Mouse (Mus musculus) adrenal gland (tissue): ENCODE data around the gene Dnah6.

Experiments
- intact Hi-C: fragments of 180-260 bp; cut with DNase I; formaldehyde crosslinking; loops from one replicate; pipeline ENCODE4 v1.15.1; 2025
- long read RNA-seq, 2 experiments: library from polyadenylated mRNA; unstranded; transcript quantifications; one replicate each; pipeline ENCODE4 v2.0.0; 2020; ENCODE audit warnings: borderline replicate concordance in 1 of 2; ENCODE audit not compliant: insufficient replicate concordance in 1 of 2

Gene Dnah6
- long read RNA-seq, experiment 1 = 0 reads
- long read RNA-seq, experiment 2 = 0 reads

DNA sequence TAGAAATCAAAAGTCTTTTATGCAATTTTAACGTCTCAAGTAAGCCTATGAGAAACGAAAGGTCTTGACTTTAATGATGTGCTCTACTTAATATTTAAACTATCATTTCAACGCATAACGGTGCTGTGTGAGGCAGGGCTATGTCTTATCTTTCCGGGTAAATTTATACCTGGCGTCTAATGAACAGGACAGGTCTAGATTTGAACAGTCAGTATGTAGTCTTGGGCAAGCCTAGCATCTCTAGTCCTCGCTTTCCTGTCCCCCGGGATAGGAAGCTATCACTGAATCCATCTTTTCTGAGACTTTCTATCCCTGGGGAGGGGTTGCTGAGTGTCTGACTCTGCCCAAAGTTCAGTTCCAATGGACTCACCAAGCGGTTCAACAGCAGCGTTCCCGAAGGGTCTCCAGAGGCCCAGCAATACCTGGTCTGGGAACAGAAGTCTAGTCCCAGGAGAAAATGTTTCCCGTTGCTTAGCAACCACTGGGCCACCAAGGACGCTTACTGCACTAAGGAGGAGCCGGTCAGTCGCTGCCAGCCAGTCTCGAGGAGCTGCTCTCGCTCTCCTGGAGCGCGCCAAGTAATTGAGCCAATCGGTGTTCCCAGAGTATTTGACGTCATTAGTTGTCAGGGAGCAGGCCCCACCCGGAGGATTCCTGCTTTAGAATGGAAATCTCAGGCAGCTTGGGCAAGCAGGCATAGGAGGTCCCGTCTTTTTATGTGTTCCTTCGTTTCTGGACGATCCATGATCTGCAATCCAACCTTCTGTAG, at the start of gene Dnah6:
Dnah6 (minus strand) TSS at position 463 of the 769 bp plus-strand sequence.
- intact Hi-C loops = loop anchor here (10.0 kb wide), 1 partner anchor 207 kb away; no protein-coding TSS in a partner anchor

DNA sequence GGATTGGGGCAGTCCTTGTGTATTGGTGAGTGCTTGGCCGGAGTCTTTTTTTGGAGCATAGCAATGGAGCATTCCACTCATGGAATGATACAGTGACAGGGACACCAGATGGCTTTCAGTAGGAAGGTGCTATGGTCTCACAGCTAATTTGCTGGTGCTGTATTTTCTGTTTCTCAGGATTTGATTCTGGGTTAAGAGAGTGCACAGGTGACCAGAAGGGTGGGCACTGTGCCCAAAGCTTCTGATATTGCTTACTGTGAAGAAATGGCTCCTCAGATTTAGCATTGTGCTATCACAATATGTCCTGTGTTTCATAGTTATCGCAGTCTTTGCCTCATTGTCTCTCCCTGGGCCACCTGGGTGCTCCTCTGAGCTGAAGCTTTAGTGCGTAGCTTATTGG, 47.9 kb upstream of the Dnah6 start:
- intact Hi-C loops = no loop called here

DNA sequence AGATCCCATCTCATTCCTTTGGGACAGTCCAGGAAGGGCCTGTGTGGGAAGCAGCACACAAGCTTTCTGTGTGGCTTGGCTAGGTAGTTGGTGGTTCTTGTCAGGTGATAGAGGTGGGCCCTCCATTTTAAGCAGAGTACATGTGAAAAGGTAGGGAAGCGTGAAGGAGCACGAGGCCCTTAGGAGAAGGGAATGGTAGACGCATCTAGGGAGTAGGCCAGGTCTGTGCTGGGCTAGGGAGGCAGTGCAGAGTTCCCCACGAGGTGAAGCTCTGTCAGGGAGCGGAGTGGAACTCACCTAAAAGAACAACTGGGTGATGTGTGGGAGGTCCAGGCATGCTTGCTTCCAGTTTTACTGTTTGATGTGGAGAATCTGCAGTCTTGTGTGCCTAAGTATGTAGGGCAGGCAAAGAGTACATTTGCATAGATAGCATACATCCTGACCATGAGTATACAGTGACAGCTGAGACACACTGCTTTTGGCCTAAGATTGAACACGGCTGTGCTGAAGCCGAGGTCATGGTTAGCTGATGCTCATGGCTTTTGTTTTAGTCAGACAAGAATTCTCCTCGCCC, 46.4 kb upstream of the Dnah6 start:
- intact Hi-C loops = no loop called here

DNA sequence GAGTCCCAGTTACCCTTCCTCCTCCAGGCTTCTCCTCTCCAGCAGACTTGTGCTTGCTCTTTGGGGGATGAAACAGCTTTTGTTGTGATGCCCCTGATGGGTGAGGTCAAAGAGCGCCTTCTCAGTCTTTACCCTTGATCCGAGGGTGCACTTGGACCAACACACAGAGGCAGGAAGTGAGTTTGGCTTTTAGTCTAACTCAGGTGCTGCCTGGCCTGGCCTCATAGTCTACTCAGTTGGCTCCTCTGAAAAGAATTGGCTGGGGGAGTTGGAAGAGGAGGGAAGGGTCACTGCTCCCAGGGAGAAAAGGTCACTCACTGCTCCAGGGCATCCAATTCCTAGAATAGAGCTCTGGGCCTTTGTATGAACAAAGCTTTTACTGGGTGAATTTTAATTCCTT, 43.4 kb upstream of the Dnah6 start:
- intact Hi-C loops = no loop called here

DNA sequence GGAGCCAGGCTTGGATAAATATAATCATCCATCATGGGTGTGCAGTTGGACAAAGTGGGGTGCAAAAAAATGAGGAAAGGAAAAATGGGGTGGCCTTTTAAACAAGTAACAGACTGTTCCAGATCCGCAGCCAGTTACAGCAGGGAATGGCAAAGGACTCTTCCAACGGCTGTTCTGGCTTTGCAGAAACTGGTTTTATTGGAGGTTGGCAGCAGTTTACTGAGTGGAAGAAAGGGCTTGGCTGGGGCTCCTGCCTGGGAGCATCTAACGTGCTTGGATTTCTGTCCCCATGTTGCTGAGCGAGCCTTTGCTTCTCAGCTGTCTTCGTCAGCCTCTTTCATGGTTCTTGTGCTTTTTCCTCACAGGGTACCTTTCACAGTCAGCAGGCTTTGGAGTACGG, 38.7 kb upstream of the Dnah6 start:
- intact Hi-C loops = no loop called here

DNA sequence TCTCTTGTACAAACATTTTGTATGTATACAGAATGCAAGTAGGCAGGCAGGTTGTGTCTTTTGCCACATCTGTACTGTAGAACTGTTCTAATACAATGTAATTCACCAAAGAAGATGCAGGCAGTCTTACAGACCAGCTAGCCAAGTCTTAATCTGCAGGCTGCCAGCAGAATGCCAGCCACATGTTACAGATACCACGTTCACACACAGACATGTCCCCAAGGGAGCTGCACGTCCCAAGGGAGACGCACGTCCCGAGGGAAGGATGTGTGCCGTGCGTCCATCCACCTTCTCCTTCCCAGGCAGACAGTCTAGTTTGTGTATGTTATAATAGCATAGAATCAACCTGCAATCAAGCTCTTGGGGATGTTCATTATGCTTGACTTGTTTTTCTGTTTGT, 35.6 kb upstream of the Dnah6 start:
- intact Hi-C loops = no loop called here

DNA sequence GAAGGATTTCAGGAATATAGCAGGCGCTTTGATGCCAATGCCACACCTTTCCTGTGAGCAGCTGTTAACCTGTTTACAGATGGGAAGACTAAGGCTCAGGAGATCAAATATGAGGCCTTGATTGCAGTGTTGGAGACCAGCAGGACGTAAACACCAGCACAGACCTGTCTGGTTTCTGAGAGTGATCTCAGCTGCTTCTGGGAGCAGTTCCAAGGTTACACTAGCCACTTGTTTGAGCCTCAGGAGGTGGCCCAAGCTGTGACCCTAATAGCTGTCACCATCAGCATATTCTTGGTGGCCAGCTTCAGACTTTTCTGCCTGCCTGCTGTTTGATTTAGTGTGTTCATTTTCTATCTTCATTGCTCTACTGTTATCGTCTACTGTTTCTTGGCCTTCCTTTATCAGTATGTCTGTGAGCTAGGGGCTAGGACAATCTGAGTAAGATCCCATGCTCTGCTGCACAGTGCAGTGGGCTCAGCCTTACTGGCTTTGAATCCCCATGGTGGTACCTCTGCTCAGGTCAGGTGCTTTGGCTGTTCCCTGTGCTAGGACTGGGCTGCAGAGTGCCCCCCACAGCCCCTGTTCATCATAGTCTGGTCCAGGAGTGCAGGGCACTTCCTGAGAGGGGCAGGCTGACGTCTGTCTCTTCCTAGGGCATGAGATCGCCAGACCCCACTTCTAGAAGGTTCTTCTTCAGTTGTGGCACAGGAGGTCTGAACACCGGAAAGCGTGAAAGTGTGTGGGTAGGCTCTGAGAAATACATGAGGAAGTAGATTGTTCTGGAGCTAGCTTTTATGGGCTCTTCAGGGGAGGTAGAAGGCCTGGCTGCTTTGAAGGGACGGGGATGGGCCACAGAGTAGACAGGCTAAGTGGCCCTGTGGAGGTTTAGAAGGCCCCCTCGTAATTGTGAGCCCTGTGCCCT, 33.1 kb upstream of the Dnah6 start:
- intact Hi-C loops = no loop called here

DNA sequence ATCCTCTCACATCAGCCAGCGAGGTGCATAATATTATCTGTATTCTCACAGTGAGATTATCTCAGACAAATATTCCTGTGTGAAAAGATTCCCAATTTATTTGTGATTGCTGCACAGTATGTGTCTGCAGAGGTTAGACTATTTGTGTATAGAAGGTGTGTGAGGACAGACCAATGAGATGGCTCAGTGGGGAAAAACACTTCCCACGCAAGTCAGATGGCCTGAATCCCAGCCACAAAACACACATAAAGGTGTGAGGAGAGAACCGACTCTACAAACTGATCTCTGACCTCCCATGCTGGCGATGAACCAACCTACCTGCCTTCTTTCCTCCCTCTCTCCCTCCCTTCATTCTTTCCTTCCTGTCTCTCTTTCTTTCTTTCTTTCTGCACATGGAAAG, 32.1 kb upstream of the Dnah6 start:
- intact Hi-C loops = no loop called here

DNA sequence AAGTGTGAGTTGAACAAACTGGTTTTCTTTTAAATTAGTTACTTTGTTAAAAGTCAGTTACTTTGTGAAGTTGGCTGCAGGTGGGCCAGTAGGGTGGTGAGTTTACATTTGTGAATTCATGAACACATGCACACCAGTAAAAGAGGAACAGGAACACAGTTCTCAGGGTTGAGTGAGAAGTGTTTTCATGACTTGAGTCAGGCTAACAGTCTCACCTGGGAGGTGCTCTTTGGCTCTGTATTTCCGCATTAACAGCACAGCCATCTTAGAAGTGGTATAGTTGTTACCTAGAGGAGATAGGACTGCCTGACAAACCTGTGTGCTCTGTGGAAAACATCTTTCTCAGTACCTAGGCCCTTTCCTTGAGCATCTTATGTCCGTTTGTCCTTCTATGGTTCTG, 31.6 kb upstream of the Dnah6 start:
- intact Hi-C loops = no loop called here

DNA sequence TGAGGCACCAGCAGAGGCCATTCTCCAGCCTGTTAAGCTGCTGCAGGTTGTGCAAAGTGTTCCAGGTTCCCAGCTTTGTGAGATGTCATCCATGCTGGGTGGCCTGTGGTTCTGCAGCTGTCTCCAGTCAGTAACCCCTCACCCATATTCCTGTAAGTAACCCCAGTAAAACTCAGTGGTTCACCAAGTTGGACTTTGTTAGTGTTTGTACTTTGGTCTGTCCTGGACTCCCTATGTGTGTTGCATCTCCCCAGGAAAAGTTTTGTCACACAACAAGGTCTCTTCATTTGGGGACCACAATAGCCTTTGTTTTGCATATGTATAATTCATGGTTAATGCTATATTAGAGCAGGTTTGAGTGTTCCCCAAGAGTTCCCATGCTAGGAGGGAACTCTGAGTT, 30.9 kb upstream of the Dnah6 start:
- intact Hi-C loops = no loop called here

DNA sequence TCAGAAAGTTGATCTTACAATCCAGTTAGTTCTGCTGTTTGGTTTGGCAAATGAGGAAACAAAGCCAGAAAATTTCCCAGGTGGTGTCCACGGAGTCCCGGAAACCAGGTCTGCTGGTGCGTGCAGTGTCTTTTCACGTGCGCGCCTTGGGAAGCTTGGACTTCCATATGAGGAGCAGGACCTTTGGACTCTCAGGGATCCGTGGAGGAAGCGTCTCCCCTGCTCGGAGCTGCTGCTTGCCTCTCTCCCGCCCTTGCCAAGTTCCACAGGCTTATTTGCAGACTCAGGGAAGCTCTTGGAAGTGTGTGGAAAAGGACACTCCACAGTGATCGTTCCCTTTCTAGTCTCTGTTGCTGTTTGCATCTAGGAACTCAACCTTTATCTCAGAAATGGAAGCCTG, 29.9 kb upstream of the Dnah6 start:
- intact Hi-C loops = no loop called here

DNA sequence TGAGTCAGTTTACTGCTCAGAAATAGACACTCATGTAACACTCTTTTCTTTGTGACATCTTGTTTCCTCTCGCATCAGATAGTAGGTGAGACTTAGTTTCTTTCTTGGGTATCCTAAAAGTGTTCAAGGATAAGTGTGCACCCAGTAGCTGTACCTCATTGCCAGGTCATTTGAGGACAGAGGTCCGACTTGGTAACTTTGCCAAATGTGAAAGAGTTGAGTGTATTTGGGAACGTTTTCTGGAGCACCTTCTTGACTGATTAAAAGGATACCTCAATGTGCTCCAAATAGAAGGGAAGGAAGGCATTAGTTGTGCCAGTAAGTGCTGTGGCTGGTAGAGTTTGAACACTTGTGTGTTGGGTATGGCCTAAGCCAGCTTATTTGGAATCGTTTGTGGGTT, 28.4 kb upstream of the Dnah6 start:
- intact Hi-C loops = no loop called here

DNA sequence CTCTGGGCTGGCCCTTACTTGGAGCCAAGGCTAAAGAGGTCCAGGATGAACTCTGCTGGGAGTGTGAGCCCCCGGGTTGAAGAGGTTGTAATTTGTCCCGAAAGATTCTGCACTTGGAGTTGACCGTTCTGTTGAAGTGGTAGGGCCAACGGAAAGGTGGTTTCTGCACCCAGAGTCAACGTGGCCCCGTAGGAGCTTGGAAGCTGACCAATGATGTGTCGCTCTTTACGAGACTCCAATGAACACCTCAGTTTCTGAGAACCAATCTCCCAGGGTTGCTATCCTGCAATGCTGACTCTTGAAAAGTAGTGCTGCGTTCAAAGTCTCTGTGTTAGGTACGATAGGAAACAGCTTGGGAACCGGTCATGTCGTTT, 27.6 kb upstream of the Dnah6 start:
- intact Hi-C loops = no loop called here

DNA sequence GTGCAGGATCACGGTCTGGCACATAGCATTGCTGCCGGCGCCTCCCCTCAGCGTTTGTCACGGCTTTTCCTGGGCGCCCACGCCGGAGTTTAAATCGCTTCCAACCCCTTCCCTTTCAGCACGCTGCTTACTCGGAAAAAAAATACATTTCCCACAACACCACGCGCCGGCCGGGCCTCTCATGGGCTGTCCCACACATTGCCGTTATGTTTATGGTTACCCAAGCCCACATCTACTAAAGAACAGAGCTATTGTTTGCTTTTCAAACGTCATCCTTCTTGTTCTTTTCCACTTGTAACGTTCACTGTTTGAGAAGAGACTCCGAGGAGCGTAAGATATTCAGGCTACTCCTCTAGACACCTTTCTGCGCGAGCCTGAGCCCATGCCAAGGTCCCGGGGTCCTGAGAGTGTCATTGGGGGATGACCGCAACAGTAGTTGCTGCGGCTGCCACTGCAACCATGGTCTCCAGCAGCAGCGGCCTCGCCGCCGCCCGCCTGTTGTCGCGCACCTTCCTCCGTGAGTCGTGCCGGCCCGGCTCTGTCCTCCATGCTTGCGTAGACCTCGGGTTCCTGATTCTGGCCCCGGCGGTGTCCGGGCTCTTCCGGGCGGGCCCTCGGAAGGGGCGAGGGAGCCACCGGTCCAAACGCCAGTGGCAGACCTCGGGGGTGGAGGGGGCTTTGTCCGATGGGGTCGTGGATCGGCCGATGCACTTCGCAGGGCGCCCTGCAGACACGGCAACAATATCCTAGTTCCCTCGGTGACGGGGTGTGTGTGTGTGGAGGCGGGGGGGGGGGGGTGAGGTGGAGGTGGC, 27.0 kb upstream of the Dnah6 start, which contains the start of gene Suclg1:
Suclg1 (plus strand) TSS at position 146 of the 812 bp plus-strand sequence.
- intact Hi-C loops = no loop called here

DNA sequence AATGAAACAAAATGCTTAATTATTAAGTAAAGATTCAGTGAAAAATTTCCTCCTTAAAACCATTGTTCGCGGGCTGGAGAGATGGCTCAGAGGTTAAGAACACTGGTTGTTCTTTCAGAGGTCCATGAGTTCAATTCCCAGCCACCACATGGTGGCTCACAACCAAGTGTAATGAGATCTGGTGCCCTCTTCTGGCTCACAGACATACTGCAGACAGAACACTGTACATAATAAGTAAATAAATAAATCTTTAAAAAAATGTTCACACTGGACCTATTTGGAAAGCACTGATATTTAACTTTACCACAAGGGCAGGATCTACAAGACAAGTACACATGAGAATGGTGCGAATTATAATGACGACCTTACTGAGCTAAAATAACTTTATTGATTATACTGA, 26.0 kb upstream of the Dnah6 start:
- intact Hi-C loops = no loop called here

DNA sequence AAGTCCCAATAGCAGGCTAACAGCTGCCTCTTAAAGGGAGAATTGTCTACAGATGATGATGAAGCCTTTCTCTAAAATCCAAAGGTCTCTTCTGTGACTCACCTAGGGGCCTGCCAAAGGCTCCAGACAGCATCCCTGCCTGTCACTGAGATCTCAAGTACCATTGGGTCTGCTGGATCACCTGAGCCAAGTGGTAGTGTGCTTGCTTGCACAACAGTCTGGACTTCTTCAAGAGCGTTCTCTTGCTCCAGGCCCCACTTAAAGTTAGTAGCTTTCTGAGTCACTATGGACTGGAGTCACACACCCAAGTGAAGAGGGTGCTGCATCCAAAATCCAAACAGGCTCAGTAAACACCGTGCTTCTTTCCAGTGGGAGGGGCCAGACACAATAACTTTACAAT, 25.4 kb upstream of the Dnah6 start:
- intact Hi-C loops = no loop called here

DNA sequence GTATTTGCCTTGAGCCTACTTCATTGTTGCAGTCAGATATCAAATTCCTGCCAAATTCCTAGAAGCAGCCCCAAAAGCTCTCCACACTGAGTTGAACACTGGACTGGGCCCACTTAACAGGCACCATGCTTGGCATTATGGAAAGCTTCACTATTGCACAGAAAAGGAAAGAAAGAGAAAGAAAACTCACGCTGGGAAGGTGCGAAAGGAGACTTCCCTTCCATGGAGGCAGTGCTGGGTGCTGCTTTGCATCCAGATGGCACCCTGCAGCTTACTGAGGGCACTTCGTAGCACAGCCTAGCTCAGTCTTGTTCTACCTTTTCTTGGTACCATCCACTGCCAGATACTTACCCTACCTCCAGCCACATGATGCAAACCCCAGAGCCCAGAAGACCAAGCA, 14.2 kb upstream of the Dnah6 start:
- intact Hi-C loops = no loop called here

DNA sequence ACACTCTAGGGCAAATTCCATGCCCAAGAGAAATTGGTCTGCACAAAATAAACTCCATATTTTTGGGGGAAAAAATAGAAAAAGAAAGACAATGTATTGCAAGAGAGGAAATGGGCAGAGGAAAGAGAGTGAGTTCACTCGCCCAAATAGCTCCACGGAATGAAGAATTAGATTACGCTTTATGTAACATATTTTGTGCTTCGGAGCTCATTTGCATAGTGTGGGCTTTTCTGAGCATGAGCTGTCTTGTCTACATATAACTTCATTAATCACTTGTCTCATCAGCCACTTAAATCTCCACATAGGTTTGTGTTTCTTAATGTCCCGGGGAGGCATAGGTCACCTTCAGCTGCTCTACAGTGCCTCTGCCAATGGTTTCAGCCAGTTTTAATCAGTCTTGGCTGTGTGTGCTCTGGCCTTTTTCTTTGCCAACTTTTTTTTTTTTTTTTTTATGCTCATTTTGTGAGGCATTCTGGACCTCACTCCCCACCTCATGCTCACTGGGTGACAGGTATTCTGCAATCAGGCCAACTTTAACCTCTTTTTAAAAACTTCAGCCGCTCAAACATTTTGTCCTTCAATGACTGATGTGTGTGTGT, 12.9 kb upstream of the Dnah6 start:
- intact Hi-C loops = no loop called here

DNA sequence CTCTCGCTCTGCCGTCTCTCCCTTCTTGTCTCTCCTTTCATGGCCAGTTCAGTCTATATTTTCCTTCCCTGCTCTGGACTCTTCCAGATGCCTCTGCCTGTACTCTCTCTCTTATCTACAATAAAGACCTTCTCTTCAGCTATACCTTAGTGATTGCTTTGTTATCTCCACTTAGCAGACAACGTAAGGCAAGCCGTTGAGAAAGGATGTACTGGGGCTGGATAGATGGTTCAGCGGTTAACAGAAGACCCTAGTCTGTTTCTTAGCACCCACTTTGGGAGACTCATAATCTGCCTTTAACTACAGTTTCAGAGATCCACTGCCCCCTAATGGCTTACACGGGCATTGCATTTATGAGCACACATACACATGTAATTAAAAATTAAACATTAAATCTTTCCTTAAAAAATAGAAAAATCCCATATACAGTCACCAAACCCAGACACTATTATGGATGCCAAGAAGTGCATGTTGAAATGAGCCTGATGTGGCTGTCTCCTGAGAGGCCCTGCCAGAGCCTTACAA, 11.8 kb upstream of the Dnah6 start:
- intact Hi-C loops = no loop called here

DNA sequence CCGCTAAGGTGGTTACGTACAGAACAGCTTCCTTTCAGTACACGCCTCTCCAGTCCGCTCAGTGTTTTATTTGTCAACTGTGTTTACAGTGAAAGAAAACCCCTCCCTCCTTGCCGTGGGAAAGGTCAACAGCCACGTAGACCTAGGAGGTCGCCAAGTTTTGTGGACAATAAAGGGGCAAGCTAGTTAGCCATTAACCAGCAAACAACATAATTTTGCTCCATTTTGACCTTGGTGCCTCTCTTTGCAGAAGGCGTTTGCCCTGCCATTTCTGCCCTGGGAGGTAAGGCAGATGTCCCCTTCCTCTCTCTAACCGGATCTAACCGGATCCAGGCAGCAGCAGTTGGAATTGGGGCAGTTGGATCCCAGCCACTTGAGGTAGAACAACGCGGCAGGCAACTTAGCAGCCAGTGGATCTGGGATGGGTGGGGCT, 10.7 kb upstream of the Dnah6 start:
- intact Hi-C loops = no loop called here
